Mouse (Mus musculus) C2C12 (cell line): Measurements from ENCODE around the gene Cnpy4.

Experiments used
- CEBPB ChIP-seq: IDR thresholded peaks from one replicate; pipeline ENCODE4 v1.6.1; 2011; ENCODE audit warnings: low read depth, mild to moderate bottlenecking, control low read depth, moderate library complexity
- CTCF ChIP-seq: IDR thresholded peaks from one replicate; pipeline ENCODE4 v1.5.1; 2011; ENCODE audit not compliant: control insufficient read depth, insufficient read depth, insufficient read length
- FOSL1 ChIP-seq: IDR thresholded peaks from one replicate; pipeline ENCODE4 v1.8.0; 2011; ENCODE audit warnings: mild to moderate bottlenecking, low read length; ENCODE audit not compliant: poor library complexity, insufficient read depth, severe bottlenecking

DNA sequence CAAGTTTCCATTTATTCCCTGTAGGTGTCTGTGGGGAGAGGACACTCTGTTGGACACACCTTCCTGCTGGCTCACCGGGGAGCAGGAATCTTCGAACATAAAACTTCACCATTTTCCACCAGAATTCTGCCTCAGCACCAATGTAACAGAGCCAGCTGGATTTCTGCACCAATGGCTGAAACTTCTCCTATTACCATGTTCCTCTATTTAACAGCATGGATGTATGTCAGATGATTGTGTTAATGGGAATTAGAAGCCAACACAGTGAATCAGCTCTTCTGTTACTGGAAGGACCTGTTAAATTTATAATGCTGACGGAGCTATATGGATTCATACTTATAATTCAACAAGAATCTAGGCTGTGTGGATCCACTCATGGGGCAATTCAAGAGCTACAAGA, 42.2 kb downstream of the Cnpy4 start:
- TF ChIP-seq CTCF, result no peak
- TF ChIP-seq FOSL1, result no peak
- TF ChIP-seq CEBPB, result no peak
